Mouse (Mus musculus) splenic B cell, adult 2 months (primary cell): ENCODE measurements around the gene Cenpe.

Experiments
- DNase-seq: peaks from one replicate; pipeline ENCODE4 v3.0.0-alpha.2; 2011; ENCODE audit warnings: low read depth, low spot score
- H3K27me3 ChIP-seq: 2 replicates; pipeline ENCODE4 v1.6.1; 2012; ENCODE audit warnings: mild to moderate bottlenecking, low read length, moderate library complexity, mixed read lengths; ENCODE audit not compliant: control insufficient read depth, poor library complexity, insufficient read depth, severe bottlenecking
- H3K36me3 ChIP-seq: 2 replicates; pipeline ENCODE4 v1.6.1; 2012; ENCODE audit warnings: mild to moderate bottlenecking, low read length, moderate library complexity, mixed read lengths; ENCODE audit not compliant: control insufficient read depth, poor library complexity, insufficient read depth, severe bottlenecking

Cenpe gene

GRCm38 (mm10) chr3:135258919-135259318, 46.6 kb downstream of the Cenpe start:
- DNase-seq = no peak
- no peaks in the 10 kb centered on the region for H3K27me3 ChIP-seq
- H3K36me3 ChIP-seq = 0 out of 2 replicates have a peak, but pooled peaks cover 1% of the 10 kb centered on the region

GRCm38 (mm10) chr3:135260233-135260632, 47.9 kb downstream of the Cenpe start:
- H3K27me3 ChIP-seq = no peaks in the 10 kb centered on the region
- no peak for DNase-seq
- H3K36me3 ChIP-seq = 0 out of 2 replicates have a peak, but pooled peaks cover 1% of the 10 kb centered on the region

GRCm38 (mm10) chr3:135268616-135269015, 56.3 kb downstream of the Cenpe start:
- H3K27me3 ChIP-seq = no peaks in the 10 kb centered on the region
- no peak for DNase-seq
- H3K36me3 ChIP-seq = peaks cover 2% of the 10 kb centered on the region; the same call in 1 of the 2 replicates

- no peak for DNase-seq
- Histone ChIP-seq H3K36me3 (peaks cover 2% of the 10 kb centered on the region; the same call in 1 of the 2 replicates), H3K27me3 (no peaks in the 10 kb centered on the region)
Observed at GRCm38 (mm10) chr3:135269391-135269990, 57.2 kb downstream of the Cenpe start.

GRCm38 (mm10) chr3:135272627-135273026, 60.3 kb downstream of the Cenpe start:
- no peak for DNase-seq
- Histone ChIP-seq H3K36me3 (peaks cover 2% of the 10 kb centered on the region; the same call in 1 of the 2 replicates), H3K27me3 (no peaks in the 10 kb centered on the region)

- H3K27me3 ChIP-seq = no peaks in the 10 kb centered on the region
- no peak for DNase-seq
- peaks cover 2% of the 10 kb centered on the region; the same call in 1 of the 2 replicates for H3K36me3 ChIP-seq
Observed at GRCm38 (mm10) chr3:135273047-135273446, 60.7 kb downstream of the Cenpe start.

GRCm38 (mm10) chr3:135280160-135280559, 67.8 kb downstream of the Cenpe start:
- no peak for DNase-seq
- Histone ChIP-seq H3K27me3 (no peaks in the 10 kb centered on the region), H3K36me3 (no peaks in the 10 kb centered on the region)

- peak; percentile 78 for DNase-seq
- Histone ChIP-seq H3K36me3 (no peaks in the 10 kb centered on the region), H3K27me3 (no peaks in the 10 kb centered on the region)
Observed at GRCm38 (mm10) chr3:135280669-135281415, 68.5 kb downstream of the Cenpe start, which contains the start of gene Bdh2. Gene Bdh2, plus strand, starts transcription at chr3:135281221.

- H3K36me3 ChIP-seq = no peaks in the 10 kb centered on the region
- H3K27me3 ChIP-seq = no peaks in the 10 kb centered on the region
- DNase-seq = peak; percentile 23
Observed at GRCm38 (mm10) chr3:135281701-135282100, 69.4 kb downstream of the Cenpe start.

- Histone ChIP-seq H3K27me3 (no peaks in the 10 kb centered on the region), H3K36me3 (no peaks in the 10 kb centered on the region)
- DNase-seq = no peak
Observed at GRCm38 (mm10) chr3:135285256-135285655, 72.9 kb downstream of the Cenpe start.

- no peaks in the 10 kb centered on the region for H3K27me3 ChIP-seq
Observed at GRCm38 (mm10) chr3:135285807-135286206, 73.5 kb downstream of the Cenpe start.

GRCm38 (mm10) chr3:135288138-135288750, 75.9 kb downstream of the Cenpe start:
- DNase-seq = no peak
- H3K36me3 ChIP-seq = no peaks in the 10 kb centered on the region

More at GRCm38 (mm10) chr3:135285807-135286206, 73.5 kb downstream of the Cenpe start:
- H3K36me3 ChIP-seq = no peaks in the 10 kb centered on the region
- no peak for DNase-seq

GRCm38 (mm10) chr3:135289148-135289547, 76.8 kb downstream of the Cenpe start:
- Histone ChIP-seq H3K27me3 (no peaks in the 10 kb centered on the region), H3K36me3 (no peaks in the 10 kb centered on the region)
- DNase-seq = no peak

More at GRCm38 (mm10) chr3:135288138-135288750, 75.9 kb downstream of the Cenpe start:
- no peaks in the 10 kb centered on the region for H3K27me3 ChIP-seq

GRCm38 (mm10) chr3:135290249-135290894, 78.0 kb downstream of the Cenpe start:
- DNase-seq = peak; percentile 68
- no peaks in the 10 kb centered on the region for H3K27me3 ChIP-seq
- H3K36me3 ChIP-seq = no peaks in the 10 kb centered on the region
